Mouse (Mus musculus) naive thymus-derived CD4-positive, alpha-beta T cell, adult 2 months (primary cell): ENCODE measurements around the gene Col12a1.
A peak's percentile ranks its signal among the peaks of the same experiment; 100 is the strongest.

Experiments
- DNase-seq: peaks from one replicate; pipeline ENCODE4 v3.0.0-alpha.2; 2011; ENCODE audit warnings: low read depth

Col12a1 gene

GRCm38 (mm10) chr9:79718481-79719370, at the start of gene Col12a1:
Gene Col12a1 (minus strand): TSS chr9:79718831.
- DNase-seq: no peak

- no peak for DNase-seq
Observed at GRCm38 (mm10) chr9:79766991-79767545, 48.4 kb upstream of the Col12a1 start.

GRCm38 (mm10) chr9:79765329-79765728, 46.7 kb upstream of the Col12a1 start:
- no peak for DNase-seq

GRCm38 (mm10) chr9:79762519-79762918, 43.9 kb upstream of the Col12a1 start:
- DNase-seq: no peak

GRCm38 (mm10) chr9:79760076-79760475, 41.4 kb upstream of the Col12a1 start:
- no peak for DNase-seq

- peak; percentile 96 for DNase-seq
Observed at GRCm38 (mm10) chr9:79759385-79760005, 40.9 kb upstream of the Col12a1 start, which contains the start of gene Cox7a2. Gene Cox7a2 (minus strand): TSS chr9:79759878.

- DNase-seq: no peak
Observed at GRCm38 (mm10) chr9:79755311-79755710, 36.7 kb upstream of the Col12a1 start.

- DNase-seq: no peak
Observed at GRCm38 (mm10) chr9:79751846-79752245, 33.2 kb upstream of the Col12a1 start.

GRCm38 (mm10) chr9:79750709-79751108, 32.1 kb upstream of the Col12a1 start:
- DNase-seq: no peak

- no peak for DNase-seq
Observed at GRCm38 (mm10) chr9:79745036-79745435, 26.4 kb upstream of the Col12a1 start.

- no peak for DNase-seq
Observed at GRCm38 (mm10) chr9:79735608-79736007, 17.0 kb upstream of the Col12a1 start.

GRCm38 (mm10) chr9:79730301-79730700, 11.7 kb upstream of the Col12a1 start:
- DNase-seq: no peak

- DNase-seq: peak; percentile 53
Observed at GRCm38 (mm10) chr9:79723090-79723489, 4.5 kb upstream of the Col12a1 start.

- DNase-seq: no peak
Observed at GRCm38 (mm10) chr9:79721056-79721455, 2.4 kb upstream of the Col12a1 start.

GRCm38 (mm10) chr9:79720143-79720542, 1.5 kb upstream of the Col12a1 start:
- no peak for DNase-seq

- no peak for DNase-seq
Observed at GRCm38 (mm10) chr9:79719451-79719850, 820 bp upstream of the Col12a1 start.

GRCm38 (mm10) chr9:79717836-79718475, 675 bp downstream of the Col12a1 start:
- no peak for DNase-seq

GRCm38 (mm10) chr9:79716909-79717835, 1.5 kb downstream of the Col12a1 start:
- peak; percentile 50 for DNase-seq

GRCm38 (mm10) chr9:79716496-79716895, 2.1 kb downstream of the Col12a1 start:
- DNase-seq: no peak

GRCm38 (mm10) chr9:79714471-79715045, 4.1 kb downstream of the Col12a1 start:
- DNase-seq: no peak
